Mouse (Mus musculus) adipose tissue, adult 10 weeks (tissue): ENCODE results near the gene Kcnn3. TPM values are rescaled to one million over a fixed set of nuclear protein-coding genes. Genes with fewer than 3 reads are reported as not detected.

Experiments
- polyA plus RNA-seq: library from polyadenylated mRNA; stranded (reverse); fragments of 350-450 nt; fragmentation: Illumina TruSeq; extraction: RNeasy Lipid Tissue Mini Kit (QIAGEN cat#74804); gene quantifications from one replicate; pipeline ENCODE4 v1.2.3, GENCODE M21; 2014; ENCODE audit warnings: low read depth, low replicate concordance

The Kcnn3 gene
- polyA plus RNA-seq: 1.4 TPM

DNA sequence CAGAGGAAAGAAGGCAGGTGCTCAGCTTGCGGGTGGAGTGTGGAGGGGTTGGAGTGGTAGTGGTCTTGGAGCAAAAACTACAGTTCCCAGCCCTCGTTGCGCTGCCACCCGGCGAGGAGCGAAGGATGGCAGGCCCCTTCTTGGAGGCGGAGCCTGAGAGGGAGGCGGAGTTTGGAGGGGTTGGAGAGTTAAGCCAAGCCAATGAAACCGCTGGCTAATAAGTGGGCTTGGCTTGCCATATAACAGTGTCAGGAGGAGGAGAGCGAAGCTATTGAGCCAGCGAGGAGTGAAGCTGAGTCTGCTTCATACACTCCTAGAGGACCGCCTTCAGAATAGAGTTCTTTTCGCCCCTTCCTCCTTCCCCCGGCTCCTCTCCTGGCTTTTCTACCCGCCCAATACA is at the start of gene Kcnn3:
TSS of gene Kcnn3 (plus strand) at position 271 of the 400 bp plus-strand sequence.

GRCm38 (mm10) chr3:89714359-89715206 is 194.6 kb downstream of the Kcnn3 start, which contains the start of gene Adar:
Gene Adar (plus strand): TSS chr3:89715022.

Other genes with a start within 250 kb of the Kcnn3 start
- 135 TPM for gene Slc50a1, start 249.6 kb upstream of the Kcnn3 start, polyA plus RNA-seq
- 26.1 TPM for gene Efna1, start 239.0 kb upstream of the Kcnn3 start, polyA plus RNA-seq
- 1.3 TPM for gene Efna3, start 197.2 kb upstream of the Kcnn3 start, polyA plus RNA-seq
- gene Efna4, start 182.1 kb upstream of the Kcnn3 start, polyA plus RNA-seq: 3.4 TPM
- 145 TPM for gene Adam15, start 170.2 kb upstream of the Kcnn3 start, polyA plus RNA-seq
- 2.8 TPM for gene Dcst2, start 158.2 kb upstream of the Kcnn3 start, polyA plus RNA-seq
- gene Dcst1, start 154.9 kb upstream of the Kcnn3 start, polyA plus RNA-seq: 5.4 TPM
- gene Zbtb7b, start 125.4 kb upstream of the Kcnn3 start, polyA plus RNA-seq: 52.0 TPM
- 1.8 TPM for gene Lenep, start 117.4 kb upstream of the Kcnn3 start, polyA plus RNA-seq
- gene Flad1, start 108.3 kb upstream of the Kcnn3 start, polyA plus RNA-seq: 24.9 TPM
- gene Cks1b, start 101.8 kb upstream of the Kcnn3 start, polyA plus RNA-seq: 34.3 TPM
- gene Shc1, start 101.7 kb upstream of the Kcnn3 start, polyA plus RNA-seq: 76.1 TPM
- gene Pygo2, start 90.0 kb upstream of the Kcnn3 start, polyA plus RNA-seq: 30.1 TPM
- 70.3 TPM for gene Pbxip1, start 83.5 kb upstream of the Kcnn3 start, polyA plus RNA-seq
- 74.9 TPM for gene Pmvk, start 65.6 kb upstream of the Kcnn3 start, polyA plus RNA-seq
- 26.5 TPM for gene Adar, start 194.9 kb downstream of the Kcnn3 start, polyA plus RNA-seq
- 1.3 TPM for gene Chrnb2, start 244.5 kb downstream of the Kcnn3 start, polyA plus RNA-seq